Mouse (Mus musculus) lung, adult 2 months (tissue): Measurements from ENCODE around the gene Tmcc1. TPM values are rescaled to one million over a fixed set of nuclear protein-coding genes. Genes with fewer than 3 reads are reported as not detected.

ENCODE experiments used
- DNase-seq: peaks from one replicate; pipeline ENCODE4 v3.0.0; 2022
- H3K4me1 ChIP-seq: fragments of 200-500 bp; 2 replicates; pipeline ENCODE4 v1.6.1; 2011; ENCODE audit warnings: low read length; ENCODE audit not compliant: control insufficient read depth, insufficient read depth
- H3K4me3 ChIP-seq: fragments of 200-500 bp; replicated peaks from 2 replicates; pipeline ENCODE3; 2011; ENCODE audit warnings: low read depth, mild to moderate bottlenecking, control low read depth, low read length; ENCODE audit errors: extremely low read depth
- CTCF ChIP-seq: fragments of 200-500 bp; IDR thresholded peaks from 2 replicates; pipeline ENCODE4 v1.5.1; 2011; ENCODE audit warnings: mild to moderate bottlenecking, low read length, control low read depth; ENCODE audit not compliant: insufficient read depth
- POLR2A ChIP-seq: fragments of 200-500 bp; IDR thresholded peaks from 2 replicates; pipeline ENCODE4 v1.6.1; 2011; ENCODE audit warnings: low read depth, mild to moderate bottlenecking, control low read depth, low read length, borderline replicate concordance; ENCODE audit errors: extremely low read depth
- WGBS: fragments of 180-500 bp; shearing (Covaris S2); methylation state at CpG from one replicate; pipeline ENCODE4 v1.1.7; 2018; 5-methylcytosine and 5-hydroxymethylcytosine counted together
- polyA plus RNA-seq: library from polyadenylated mRNA; depleted of rRNA; stranded (reverse); fragments of >200 nt; gene quantifications from 2 replicates; pipeline ENCODE4 v1.2.3, GENCODE M21; 2012

The Tmcc1 gene
- polyA plus RNA-seq, 1 experiment: 16.0 TPM

DNA sequence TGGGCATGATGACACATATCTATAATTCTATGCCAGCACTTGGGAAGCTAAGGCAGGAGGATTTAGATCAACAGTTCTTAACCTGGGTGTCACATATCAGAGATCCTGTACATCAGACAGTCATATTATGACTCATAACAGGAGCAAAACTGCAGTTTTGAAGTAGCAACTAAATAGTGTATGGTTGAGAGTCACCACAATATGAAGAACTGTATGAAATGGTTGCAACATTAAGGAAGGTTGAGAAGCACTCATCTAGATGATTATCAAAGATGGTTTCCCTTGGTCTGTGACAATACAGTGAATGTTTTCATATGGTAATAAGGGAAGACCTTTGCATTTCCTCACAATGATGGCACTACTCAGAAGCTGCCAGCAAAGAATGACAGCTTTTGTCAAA lies 103.9 kb downstream of the Tmcc1 start:
- DNase-seq: no peak
- no peak for TF ChIP-seq CTCF
- Histone ChIP-seq H3K4me3 (no peak overlapping the region), H3K4me1 (no peaks in the 10 kb centered on the region)

DNA sequence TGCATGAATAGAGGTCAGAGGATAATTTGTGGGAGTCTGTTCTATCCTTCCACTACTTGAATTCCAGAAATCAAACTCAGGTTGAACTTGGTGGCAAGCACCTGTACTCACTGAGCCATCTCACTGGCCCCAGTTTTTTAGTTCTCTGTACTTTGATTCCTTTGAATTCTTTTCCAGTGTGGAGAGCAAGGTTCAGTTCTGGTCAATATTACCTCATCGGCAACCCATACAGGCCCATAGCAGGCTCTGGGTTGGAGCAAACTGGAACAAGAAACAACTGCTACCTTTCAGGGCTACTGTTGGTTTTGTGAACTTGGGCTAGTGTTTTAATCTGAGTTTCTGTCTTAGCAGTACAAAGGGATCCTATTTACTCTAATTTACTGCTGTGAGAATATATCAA lies 107.2 kb downstream of the Tmcc1 start:
- no peaks in the 10 kb centered on the region for H3K4me1 ChIP-seq
- H3K4me3 ChIP-seq: no peak overlapping the region
- DNase-seq: no peak
- TF ChIP-seq POLR2A (no peak), CTCF (no peak)
- WGBS: 100% methylated on average over 1 of the region's 1 CpGs

DNA sequence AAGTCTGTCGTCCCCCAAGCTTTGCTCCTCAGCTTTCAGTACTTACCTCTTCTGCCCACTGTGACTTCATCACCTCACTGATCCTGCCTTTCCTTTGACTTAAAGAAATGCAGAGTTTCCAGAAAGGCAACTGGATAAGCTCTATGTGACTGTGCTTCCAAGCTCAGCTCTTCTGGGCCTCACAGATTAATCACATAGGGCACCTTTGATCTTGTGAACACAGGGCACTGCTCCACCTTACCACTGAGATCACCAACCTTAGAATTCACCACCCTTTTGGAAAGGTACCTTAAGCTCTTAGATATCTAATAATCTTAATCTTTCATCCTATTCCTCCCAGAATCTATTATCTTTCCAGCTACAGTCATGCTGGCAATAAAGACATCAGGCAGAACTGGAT lies 111.0 kb downstream of the Tmcc1 start:
- no peak overlapping the region for H3K4me3 ChIP-seq
- H3K4me1 ChIP-seq: no peaks in the 10 kb centered on the region; the same call in 1 of the 2 replicates
- 78% methylated on average over 1 of the region's 1 CpGs for WGBS
- no peak for DNase-seq
- TF ChIP-seq CTCF (no peak), POLR2A (no peak)

DNA sequence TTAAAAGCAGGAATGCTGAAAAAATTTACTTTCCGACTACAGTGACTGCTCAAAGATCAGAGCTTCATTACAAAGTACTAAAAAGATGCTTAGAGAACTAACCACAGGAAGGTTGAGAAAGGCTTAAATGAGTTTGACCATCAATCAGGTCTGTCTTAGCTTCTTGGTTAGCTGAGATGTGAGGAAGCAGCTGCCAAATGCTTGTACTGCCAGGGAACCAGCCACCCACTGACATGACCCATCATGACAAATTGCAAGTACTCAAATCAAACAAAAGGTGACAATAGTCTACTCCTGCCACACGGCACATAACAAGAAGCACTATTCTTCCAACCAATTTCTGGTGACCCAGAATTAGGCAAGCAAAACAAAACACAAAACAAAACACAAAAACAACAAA lies 111.9 kb downstream of the Tmcc1 start:
- 62% methylated on average over 2 of the region's 2 CpGs for WGBS
- Histone ChIP-seq H3K4me3 (no peak overlapping the region), H3K4me1 (no peaks in the 10 kb centered on the region; the same call in 1 of the 2 replicates)
- TF ChIP-seq CTCF (no peak), POLR2A (no peak)
- no peak for DNase-seq

DNA sequence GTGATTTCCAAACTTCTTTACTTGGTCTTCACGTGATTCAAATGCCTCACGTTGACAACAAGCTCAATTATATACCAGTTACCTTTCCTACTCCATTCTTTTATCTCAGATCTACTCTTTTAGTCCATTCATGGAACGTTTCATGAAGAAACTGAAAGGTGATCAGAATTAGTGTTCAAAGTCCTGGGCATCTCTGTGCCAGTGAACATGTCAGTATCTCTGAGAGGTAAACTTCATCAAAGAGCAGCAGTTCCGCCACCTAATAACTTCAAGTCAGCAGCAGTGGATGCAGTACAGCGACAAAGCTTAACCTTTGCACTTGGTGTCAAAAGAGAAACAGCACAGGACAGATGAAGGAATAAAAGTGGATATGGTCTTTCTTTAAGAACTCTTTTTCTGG lies 112.5 kb downstream of the Tmcc1 start:
- Histone ChIP-seq H3K4me1 (no peaks in the 10 kb centered on the region; the same call in 1 of the 2 replicates), H3K4me3 (no peak overlapping the region)
- no peak for DNase-seq
- 78% methylated on average over 5 of the region's 5 CpGs for WGBS
- TF ChIP-seq CTCF (no peak), POLR2A (no peak)

DNA sequence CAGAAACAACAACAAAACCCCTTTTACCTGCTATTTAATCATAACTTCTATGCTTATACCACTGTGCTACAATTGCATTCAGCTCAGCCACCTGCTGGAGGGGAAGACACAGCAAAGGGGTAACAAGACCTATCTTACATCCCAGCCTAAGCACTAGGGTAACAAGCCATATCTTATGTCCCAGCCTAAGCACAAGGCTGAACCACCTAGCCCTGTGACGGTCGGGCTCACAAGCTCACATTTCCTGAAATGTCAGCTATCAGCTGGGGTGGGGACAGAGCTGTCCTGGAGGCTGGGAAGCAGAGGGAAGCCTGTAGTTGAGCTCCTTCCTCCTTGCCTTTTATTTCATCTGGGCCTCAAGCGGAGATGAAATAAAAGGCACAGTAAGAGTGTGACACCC lies 115.7 kb downstream of the Tmcc1 start:
- no peak overlapping the region for H3K4me3 ChIP-seq
- TF ChIP-seq CTCF (no peak), POLR2A (no peak)
- peaks cover 7% of the 10 kb centered on the region for H3K4me1 ChIP-seq
- WGBS: 49% methylated on average over 3 of the region's 3 CpGs
- no peak for DNase-seq

- no peak for DNase-seq
- Histone ChIP-seq H3K4me3 (no peak overlapping the region), H3K4me1 (peaks cover 7% of the 10 kb centered on the region)
- TF ChIP-seq CTCF (no peak), POLR2A (no peak)
Measured at GRCm38 (mm10) chr6:116074892-116075291, 118.4 kb downstream of the Tmcc1 start.

- H3K4me3 ChIP-seq: no peak overlapping the region
- H3K4me1 ChIP-seq: peaks cover 7% of the 10 kb centered on the region
- WGBS: 86% methylated on average over 4 of the region's 4 CpGs
- TF ChIP-seq POLR2A (no peak), CTCF (no peak)
- DNase-seq: no peak
Measured at GRCm38 (mm10) chr6:116073610-116074009, 119.7 kb downstream of the Tmcc1 start.

- H3K4me3 ChIP-seq: no peak overlapping the region
- 17% methylated on average over 8 of the region's 8 CpGs for WGBS
- H3K4me1 ChIP-seq: peaks cover 7% of the 10 kb centered on the region
- TF ChIP-seq POLR2A (no peak), CTCF (no peak)
- DNase-seq: peak; percentile 28
Measured at GRCm38 (mm10) chr6:116072746-116073261, 120.5 kb downstream of the Tmcc1 start.

- 23% methylated on average over 6 of the region's 6 CpGs for whole genome bisulfite sequencing
- Histone ChIP-seq H3K4me1 (peaks cover 7% of the 10 kb centered on the region), H3K4me3 (no peak overlapping the region)
- no peak for TF ChIP-seq CTCF
- no peak for DNase-seq
Measured at GRCm38 (mm10) chr6:116072221-116072745, 121.0 kb downstream of the Tmcc1 start.
